Mouse (Mus musculus) heart, postnatal 36 days (tissue): ENCODE measurements at regions not wholly inside any gene's neighbourhood (a gene's known extent, or its start where the extent isn't known, plus 50 kb on each side); places are given as distances from the start of the nearest gene placed in this dataset.

Experiments used
- DNase-seq, 2 experiments: peaks; one replicate each; pipeline ENCODE4 v3.0.0; 2021 to 2022
- intact Hi-C: fragments of 180-260 bp; cut with DNase I; formaldehyde crosslinking; loops from one replicate; pipeline ENCODE4 v1.15.1; 2025

GRCm38 (mm10) chr2:27812946-27813345 lies 73.3 kb upstream of the Col5a1 start:
- no peak for DNase-seq
- intact Hi-C loops, result no loop called here

- intact Hi-C loops, result no loop called here
- peak; percentile 45 to 48 for DNase-seq
Observed at GRCm38 (mm10) chr2:27813370-27813769, 72.9 kb upstream of the Col5a1 start.

GRCm38 (mm10) chr2:27818656-27819055 lies 67.6 kb upstream of the Col5a1 start:
- DNase-seq, result no peak
- intact Hi-C loops, result no loop called here

- intact Hi-C loops, result no loop called here
- DNase-seq, result peak in 1 of 2 experiments; percentile 22
Observed at GRCm38 (mm10) chr2:27826826-27827225, 59.4 kb upstream of the Col5a1 start.

GRCm38 (mm10) chr2:27827582-27827981 lies 58.6 kb upstream of the Col5a1 start:
- no peak for DNase-seq
- intact Hi-C loops, result no loop called here

- intact Hi-C loops, result no loop called here
- no peak for DNase-seq
Observed at GRCm38 (mm10) chr2:27828237-27828636, 58.0 kb upstream of the Col5a1 start.

GRCm38 (mm10) chr2:27829551-27829950 lies 56.7 kb upstream of the Col5a1 start:
- intact Hi-C loops, result no loop called here
- DNase-seq, result no peak

GRCm38 (mm10) chr2:27834971-27835370 lies 51.3 kb upstream of the Col5a1 start:
- DNase-seq, result no peak
- intact Hi-C loops, result no loop called here

- no peak for DNase-seq
Observed at GRCm38 (mm10) chr2:27835758-27836460, 50.3 kb upstream of the Col5a1 start.

More at GRCm38 (mm10) chr2:27835758-27836460, 50.3 kb upstream of the Col5a1 start:
- intact Hi-C loops, result no loop called here
